Mouse (Mus musculus): ENCODE measurements at regions not wholly inside any gene's neighbourhood (a gene's known extent, or its start where the extent isn't known, plus 50 kb on each side); places are given as distances from the start of the nearest gene placed in this dataset.

- no peak for DNase-seq
These were observed 768.0 kb downstream of the Gm826 start for GRCm38 (mm10) chr2:159565921-159566320.

- DNase-seq: no peak
These were observed 767.5 kb downstream of the Gm826 start for GRCm38 (mm10) chr2:159566461-159566860.

- no peak for DNase-seq
These were observed 765.6 kb downstream of the Gm826 start for GRCm38 (mm10) chr2:159568391-159568790.

- DNase-seq: no peak
These were observed 762.1 kb downstream of the Gm826 start for GRCm38 (mm10) chr2:159571862-159572261.

- DNase-seq: no peak
These were observed 758.7 kb downstream of the Gm826 start for GRCm38 (mm10) chr2:159575271-159575670.

GRCm38 (mm10) chr2:159583103-159583502, 750.9 kb downstream of the Gm826 start:
- DNase-seq: no peak

- peak; percentile 19 for DNase-seq
These were observed 749.3 kb downstream of the Gm826 start for GRCm38 (mm10) chr2:159584641-159585040.

GRCm38 (mm10) chr2:159586697-159587473, 747.1 kb downstream of the Gm826 start:
- DNase-seq: no peak

- DNase-seq: no peak
These were observed 742.4 kb downstream of the Gm826 start for GRCm38 (mm10) chr2:159591396-159592124.

GRCm38 (mm10) chr2:159592841-159593240, 741.1 kb downstream of the Gm826 start:
- no peak for DNase-seq

- no peak for DNase-seq
These were observed 737.7 kb downstream of the Gm826 start for GRCm38 (mm10) chr2:159596285-159596684.

- no peak for DNase-seq
These were observed 735.9 kb downstream of the Gm826 start for GRCm38 (mm10) chr2:159598080-159598479.

GRCm38 (mm10) chr2:159607191-159607590, 726.8 kb downstream of the Gm826 start:
- no peak for DNase-seq

GRCm38 (mm10) chr2:159610451-159610850, 723.5 kb downstream of the Gm826 start:
- no peak for DNase-seq

GRCm38 (mm10) chr2:159616685-159617084, 717.3 kb downstream of the Gm826 start:
- DNase-seq: no peak

GRCm38 (mm10) chr2:159621261-159621660, 712.7 kb downstream of the Gm826 start:
- DNase-seq: no peak

- no peak for DNase-seq
These were observed 711.8 kb downstream of the Gm826 start for GRCm38 (mm10) chr2:159622141-159622669.

- DNase-seq: no peak
These were observed 708.7 kb downstream of the Gm826 start for GRCm38 (mm10) chr2:159625306-159625705.

GRCm38 (mm10) chr2:159645861-159646260, 688.1 kb downstream of the Gm826 start:
- DNase-seq: peak; percentile 6

- no peak for DNase-seq
These were observed 687.4 kb downstream of the Gm826 start for GRCm38 (mm10) chr2:159646595-159646994.

GRCm38 (mm10) chr2:159652243-159652642, 681.7 kb downstream of the Gm826 start:
- no peak for DNase-seq

GRCm38 (mm10) chr2:159676845-159677244, 657.1 kb downstream of the Gm826 start:
- no peak for DNase-seq

GRCm38 (mm10) chr2:159680641-159681040, 653.3 kb downstream of the Gm826 start:
- DNase-seq: no peak

- DNase-seq: no peak
These were observed 630.9 kb downstream of the Gm826 start for GRCm38 (mm10) chr2:159703100-159703499.
